Mouse (Mus musculus) layer of hippocampus, postnatal 25 days (tissue): ENCODE results near the gene Pafah1b3. TPM values are rescaled to one million over a fixed set of nuclear protein-coding genes. Genes with fewer than 3 reads are reported as not detected.

Experiments
- DNase-seq, 2 experiments: peaks; one replicate each; pipeline ENCODE4 v3.0.0; 2022; ENCODE audit warnings: mixed read lengths in 2 of 2, low spot score in 1 of 2; ENCODE audit errors: extremely low spot score in 1 of 2
- total RNA-seq, 2 experiments: library from RNA; stranded (reverse); gene quantifications; 2 replicates each; pipeline ENCODE4 v1.2.3; 2021

Gene Pafah1b3
- total RNA-seq, 2 experiments from 2014 or later: 19.2 to 25.2 TPM

DNA sequence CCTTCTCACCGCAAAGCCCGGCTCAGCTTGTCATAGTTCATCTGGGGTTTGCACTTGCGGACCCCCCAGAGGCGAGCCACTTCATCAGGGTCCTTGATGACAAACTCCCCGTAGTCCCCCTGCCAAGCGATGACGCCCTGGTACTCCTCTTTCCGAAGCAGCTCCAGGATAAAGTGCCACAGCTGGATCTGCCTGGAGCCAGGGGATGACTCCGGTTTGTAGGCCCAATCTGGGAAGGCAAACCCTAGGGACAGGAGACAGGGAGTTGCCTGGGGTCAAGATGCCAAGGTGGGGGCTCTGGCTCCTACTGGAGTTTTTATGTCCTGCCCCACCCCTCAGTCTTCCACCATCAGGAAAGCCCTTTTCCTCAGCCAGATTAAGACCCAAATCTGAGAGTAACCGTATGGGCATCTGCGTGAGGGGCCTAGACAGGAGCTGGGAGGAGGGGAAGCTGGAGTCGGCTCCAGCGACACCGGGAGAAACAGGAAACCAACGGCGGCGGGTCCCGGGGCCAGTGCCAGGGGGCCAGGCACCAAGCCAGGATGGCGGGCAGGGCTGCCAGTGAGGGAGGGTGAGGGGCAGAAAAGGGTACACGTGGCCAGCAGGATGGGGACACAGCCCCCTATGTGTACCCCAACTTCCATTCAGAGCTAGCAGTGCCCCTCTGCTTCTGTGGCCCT, 51.6 kb downstream of the Pafah1b3 start:
- peak; percentile 72 to 75 for DNase-seq

Other genes with a start within 250 kb of the Pafah1b3 start
- gene Grik5, start 225.6 kb downstream of the Pafah1b3 start, total RNA-seq: 100 to 1,000 TPM; 225 to 267 TPM
- 10 to 100 TPM; 29.2 to 29.6 TPM for gene Zfp574, start 225.4 kb downstream of the Pafah1b3 start, total RNA-seq
- gene Pou2f2, start 118.3 kb downstream of the Pafah1b3 start, total RNA-seq: 10 to 100 TPM in 1 of 2 experiments, 1 to 10 TPM in 1; 7.1 to 11.8 TPM
- gene Dedd2, start 77.4 kb downstream of the Pafah1b3 start, total RNA-seq: 10 to 100 TPM; 24.0 to 26.4 TPM
- gene Zfp526, start 76.6 kb downstream of the Pafah1b3 start, total RNA-seq: 10 to 100 TPM; 10.5 to 12.4 TPM
- gene Gsk3a, start 60.1 kb downstream of the Pafah1b3 start, total RNA-seq: 100 to 1,000 TPM; 195 to 200 TPM
- 10 to 100 TPM; 44.4 to 51.1 TPM for gene Erf, start 47.2 kb downstream of the Pafah1b3 start, total RNA-seq
- gene Cic, start 30.3 kb downstream of the Pafah1b3 start, total RNA-seq: 100 to 1,000 TPM; 176 to 220 TPM
- not detected for gene Prr19, start 3.4 kb upstream of the Pafah1b3 start, total RNA-seq
- gene Tmem145, start 8.1 kb upstream of the Pafah1b3 start, total RNA-seq: 10 to 100 TPM; 26.0 to 28.1 TPM
- 10 to 100 TPM; 93.9 to 98.8 TPM for gene Megf8, start 19.2 kb upstream of the Pafah1b3 start, total RNA-seq
- not detected for gene Cnfn, start 71.7 kb upstream of the Pafah1b3 start, total RNA-seq
- gene Lipe, start 100.7 kb upstream of the Pafah1b3 start, total RNA-seq: 1 to 10 TPM; 7.0 to 7.8 TPM
- gene Cxcl17, start 114.9 kb upstream of the Pafah1b3 start, total RNA-seq: not detected
- 1 to 10 TPM; 3.1 TPM for gene Ceacam1, start 179.6 kb upstream of the Pafah1b3 start, total RNA-seq
- gene Ceacam2, start 241.9 kb upstream of the Pafah1b3 start, total RNA-seq: under 1 TPM; 0.27 to 0.28 TPM